Mouse (Mus musculus): ENCODE measurements around the gene Rtn4. TPM values are rescaled to one million over a fixed set of nuclear protein-coding genes. Genes with fewer than 3 reads are reported as not detected.

Gene Rtn4
- polyA plus RNA-seq, 1 experiment = 418 TPM

DNA sequence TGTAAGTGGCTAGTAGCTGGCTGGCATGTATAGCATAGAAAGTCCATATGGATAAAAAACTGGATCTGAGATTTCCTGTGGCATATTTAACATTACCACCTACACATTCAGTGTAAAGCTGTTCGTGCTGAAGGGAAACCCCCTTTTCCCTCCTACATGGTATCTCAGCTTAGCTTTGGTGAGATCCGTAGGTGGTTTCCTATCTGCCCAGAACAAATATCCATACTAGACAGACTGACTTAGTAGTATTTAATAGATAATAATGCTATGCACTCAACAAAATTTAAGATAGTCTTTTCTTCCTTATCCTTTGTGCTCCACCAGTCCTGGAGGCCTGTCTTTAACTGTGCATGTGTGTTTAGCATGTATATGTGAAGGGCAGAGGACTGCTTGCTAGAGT lies 19.4 kb upstream of the Rtn4 start:
- H3K27ac ChIP-seq (ENCODE audit: insufficient read depth, low read length) = no peak overlapping the region
- 91% methylated on average over 2 of the region's 2 CpGs for WGBS
- no peaks in the 10 kb centered on the region for H3K27me3 ChIP-seq (ENCODE audit: control insufficient read depth, insufficient read depth, low read length)
- H3K4me1 ChIP-seq (ENCODE audit: control insufficient read depth, insufficient read depth, low read length) = no peaks in the 10 kb centered on the region
- no peak for TF ChIP-seq CTCF (IDR thresholded peaks at IDR 0.05; ENCODE audit: borderline replicate concordance, insufficient read depth, low read depth, low read length)
- no peak for TF ChIP-seq POLR2A (IDR thresholded peaks at IDR 0.05; ENCODE audit: borderline replicate concordance, insufficient read depth, low read length)
- DNase-seq = no peak
- no peak overlapping the region for H3K4me3 ChIP-seq (replicated peaks; ENCODE audit: insufficient read depth, low read depth, low read length)

DNA sequence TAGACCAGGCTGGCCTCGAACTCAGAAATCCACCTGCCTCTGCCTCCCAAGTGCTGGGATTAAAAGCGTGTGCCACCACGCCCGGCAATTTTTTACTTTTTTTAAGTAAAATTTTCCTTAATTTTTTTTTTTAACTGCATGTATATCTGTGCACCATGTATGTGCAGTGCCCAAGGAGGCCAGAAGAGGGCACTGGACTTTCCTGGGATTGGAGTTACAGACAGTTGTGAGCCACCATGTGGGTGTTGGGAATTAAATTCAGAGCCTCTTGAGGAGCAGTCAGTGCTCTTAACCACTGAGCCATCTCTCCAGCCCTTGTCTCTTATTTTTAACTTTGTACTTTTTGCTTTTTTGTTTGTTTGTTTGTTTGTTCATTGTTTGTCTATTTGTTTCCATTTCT lies 16.0 kb upstream of the Rtn4 start:
- Histone ChIP-seq H3K4me1 (ENCODE audit: control insufficient read depth, insufficient read depth, low read length) (no peaks in the 10 kb centered on the region), H3K27me3 (ENCODE audit: control insufficient read depth, insufficient read depth, low read length) (no peaks in the 10 kb centered on the region), H3K27ac (ENCODE audit: insufficient read depth, low read length) (no peak overlapping the region), H3K4me3 (replicated peaks; ENCODE audit: insufficient read depth, low read depth, low read length) (no peak overlapping the region)
- no peak for DNase-seq
- WGBS = 96% methylated on average over 4 of the region's 4 CpGs
- TF ChIP-seq CTCF (IDR thresholded peaks at IDR 0.05; ENCODE audit: borderline replicate concordance, insufficient read depth, low read depth, low read length) = no peak
- no peak for TF ChIP-seq POLR2A (IDR thresholded peaks at IDR 0.05; ENCODE audit: borderline replicate concordance, insufficient read depth, low read length)

DNA sequence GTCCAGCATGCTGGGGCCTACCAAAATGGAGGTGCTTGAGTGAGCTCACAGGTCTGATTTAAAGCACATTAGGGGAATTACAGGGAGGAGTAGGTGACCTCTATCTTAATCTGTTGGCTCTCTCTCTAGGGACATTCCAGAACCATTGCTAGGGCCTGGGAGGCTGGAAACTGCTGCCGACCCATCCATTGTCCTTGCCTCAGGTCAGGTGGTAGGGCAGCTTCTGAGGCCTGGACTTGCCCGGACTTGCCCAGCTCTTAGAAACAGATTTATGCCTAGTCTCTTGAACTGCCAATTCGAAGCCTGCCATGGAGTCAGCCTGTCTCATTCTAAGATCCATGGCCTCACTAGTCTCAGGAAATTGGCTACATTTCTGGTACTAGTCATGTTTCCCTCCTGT lies 12.8 kb upstream of the Rtn4 start:
- WGBS = 85% methylated on average over 3 of the region's 3 CpGs

DNA sequence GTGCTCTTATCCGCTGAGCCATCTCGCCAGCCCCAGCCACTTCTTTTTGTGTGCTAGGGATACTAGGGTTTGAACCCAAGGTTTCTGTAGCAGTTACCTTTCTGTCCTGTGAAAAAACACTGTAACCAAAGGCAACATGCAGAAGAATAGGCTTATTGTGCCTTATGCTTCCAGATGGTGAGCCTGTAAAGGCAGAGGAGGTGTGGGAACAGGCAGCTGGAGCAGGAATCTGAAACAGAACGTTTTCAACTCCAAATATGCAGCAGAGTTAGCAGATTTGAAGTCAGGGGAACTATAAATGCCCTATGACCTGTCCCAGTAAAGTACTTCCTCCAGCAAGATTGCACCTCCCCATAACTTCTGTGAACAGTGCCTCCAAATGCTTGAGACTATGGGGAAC lies 12.0 kb upstream of the Rtn4 start:
- Histone ChIP-seq H3K27me3 (ENCODE audit: control insufficient read depth, insufficient read depth, low read length) (no peaks in the 10 kb centered on the region), H3K27ac (ENCODE audit: insufficient read depth, low read length) (no peak overlapping the region), H3K4me3 (replicated peaks; ENCODE audit: insufficient read depth, low read depth, low read length) (no peak overlapping the region), H3K4me1 (ENCODE audit: control insufficient read depth, insufficient read depth, low read length) (no peaks in the 10 kb centered on the region)
- TF ChIP-seq CTCF (IDR thresholded peaks at IDR 0.05; ENCODE audit: borderline replicate concordance, insufficient read depth, low read depth, low read length) (no peak), POLR2A (IDR thresholded peaks at IDR 0.05; ENCODE audit: borderline replicate concordance, insufficient read depth, low read length) (no peak)
- DNase-seq = no peak
- WGBS = 80% methylated on average over 3 of the region's 3 CpGs

More for the DNA sequence above, 12.8 kb upstream of the Rtn4 start:
- no peaks in the 10 kb centered on the region for H3K4me1 ChIP-seq (ENCODE audit: control insufficient read depth, insufficient read depth, low read length)
- no peak for DNase-seq
- no peak overlapping the region for H3K27ac ChIP-seq (ENCODE audit: insufficient read depth, low read length)
- TF ChIP-seq POLR2A (IDR thresholded peaks at IDR 0.05; ENCODE audit: borderline replicate concordance, insufficient read depth, low read length) (no peak), CTCF (IDR thresholded peaks at IDR 0.05; ENCODE audit: borderline replicate concordance, insufficient read depth, low read depth, low read length) (no peak)
- no peaks in the 10 kb centered on the region for H3K27me3 ChIP-seq (ENCODE audit: control insufficient read depth, insufficient read depth, low read length)
- no peak overlapping the region for H3K4me3 ChIP-seq (replicated peaks; ENCODE audit: insufficient read depth, low read depth, low read length)

DNA sequence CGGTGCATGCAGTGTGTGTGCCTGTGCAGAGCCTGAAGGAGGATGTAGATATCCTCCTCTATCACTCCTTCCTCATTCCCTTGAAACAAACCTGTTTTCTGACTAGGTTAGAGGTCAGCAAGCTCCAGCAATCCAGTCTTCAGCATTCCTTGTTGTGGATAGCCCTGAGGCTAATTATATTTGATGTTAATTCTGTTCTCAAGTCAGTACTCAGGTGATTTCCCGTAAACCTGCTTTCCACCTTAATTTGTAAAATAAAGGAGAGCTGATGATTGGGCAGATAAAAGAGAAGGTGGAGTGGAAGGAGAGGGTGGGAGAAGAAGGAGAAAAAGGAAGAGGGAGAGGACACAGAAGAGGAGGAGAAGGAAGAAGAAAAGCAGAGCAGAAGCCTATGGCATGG lies 8.5 kb upstream of the Rtn4 start:
- Histone ChIP-seq H3K27ac (ENCODE audit: insufficient read depth, low read length) (no peak overlapping the region), H3K4me1 (ENCODE audit: control insufficient read depth, insufficient read depth, low read length) (no peaks in the 10 kb centered on the region), H3K4me3 (replicated peaks; ENCODE audit: insufficient read depth, low read depth, low read length) (no peak overlapping the region), H3K27me3 (ENCODE audit: control insufficient read depth, insufficient read depth, low read length) (no peaks in the 10 kb centered on the region)
- 87% methylated on average over 2 of the region's 2 CpGs for WGBS
- no peak for DNase-seq
- TF ChIP-seq POLR2A (IDR thresholded peaks at IDR 0.05; ENCODE audit: borderline replicate concordance, insufficient read depth, low read length) (no peak), CTCF (IDR thresholded peaks at IDR 0.05; ENCODE audit: borderline replicate concordance, insufficient read depth, low read depth, low read length) (no peak)

DNA sequence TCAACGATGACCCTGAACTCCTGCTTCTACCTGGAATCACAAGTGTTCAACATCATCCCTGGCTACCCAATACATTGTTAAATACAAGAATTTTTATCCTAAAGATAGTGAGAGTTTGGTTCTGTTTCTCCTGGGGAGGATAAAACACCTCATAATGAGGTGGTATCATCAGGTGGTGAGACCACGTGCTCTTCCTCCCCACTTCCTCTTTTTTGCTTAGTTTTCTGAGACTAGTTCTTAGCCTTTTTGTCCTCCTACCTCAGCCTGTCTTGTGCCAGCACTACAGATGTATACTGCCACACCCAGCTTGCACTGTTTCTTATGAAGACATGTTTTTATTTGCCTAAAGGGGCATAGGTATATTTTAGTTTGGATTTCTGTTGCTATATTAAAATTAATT lies 6.6 kb upstream of the Rtn4 start:
- Histone ChIP-seq H3K4me1 (ENCODE audit: control insufficient read depth, insufficient read depth, low read length) (no peaks in the 10 kb centered on the region), H3K27ac (ENCODE audit: insufficient read depth, low read length) (no peak overlapping the region), H3K4me3 (replicated peaks; ENCODE audit: insufficient read depth, low read depth, low read length) (no peak overlapping the region), H3K27me3 (ENCODE audit: control insufficient read depth, insufficient read depth, low read length) (no peaks in the 10 kb centered on the region)
- WGBS = 89% methylated on average over 2 of the region's 2 CpGs
- DNase-seq = no peak
- no peak for TF ChIP-seq POLR2A (IDR thresholded peaks at IDR 0.05; ENCODE audit: borderline replicate concordance, insufficient read depth, low read length)
- TF ChIP-seq CTCF (IDR thresholded peaks at IDR 0.05; ENCODE audit: borderline replicate concordance, insufficient read depth, low read depth, low read length) = no peak

DNA sequence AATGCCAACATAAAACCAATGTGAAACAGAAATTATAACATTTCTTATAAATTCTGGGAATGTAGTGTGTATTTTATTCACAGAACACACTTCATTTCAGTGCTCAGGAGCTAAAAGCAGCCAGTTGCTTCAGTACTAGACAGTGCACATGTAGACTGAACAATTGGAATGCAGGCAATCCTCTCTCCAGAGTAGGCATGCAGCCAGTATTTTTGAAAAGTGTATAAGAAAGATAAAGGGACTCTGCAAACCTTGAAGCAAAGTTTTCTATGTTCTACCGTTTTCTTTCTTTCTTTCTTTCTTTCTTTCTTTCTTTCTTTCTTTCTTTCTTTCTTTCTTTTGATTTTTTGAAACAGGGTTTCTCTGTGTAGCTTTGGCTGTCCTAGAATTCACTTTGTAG lies 1.2 kb upstream of the Rtn4 start:
- H3K4me1 ChIP-seq (ENCODE audit: control insufficient read depth, insufficient read depth, low read length) = no peaks in the 10 kb centered on the region
- DNase-seq = no peak
- no peaks in the 10 kb centered on the region for H3K27me3 ChIP-seq (ENCODE audit: control insufficient read depth, insufficient read depth, low read length)
- no peak for TF ChIP-seq CTCF (IDR thresholded peaks at IDR 0.05; ENCODE audit: borderline replicate concordance, insufficient read depth, low read depth, low read length)
- TF ChIP-seq POLR2A (IDR thresholded peaks at IDR 0.05; ENCODE audit: borderline replicate concordance, insufficient read depth, low read length) = no peak
- H3K27ac ChIP-seq (ENCODE audit: insufficient read depth, low read length) = no peak overlapping the region
- H3K4me3 ChIP-seq (replicated peaks; ENCODE audit: insufficient read depth, low read depth, low read length) = no peak overlapping the region
- WGBS = 91% methylated on average over 1 of the region's 1 CpGs

DNA sequence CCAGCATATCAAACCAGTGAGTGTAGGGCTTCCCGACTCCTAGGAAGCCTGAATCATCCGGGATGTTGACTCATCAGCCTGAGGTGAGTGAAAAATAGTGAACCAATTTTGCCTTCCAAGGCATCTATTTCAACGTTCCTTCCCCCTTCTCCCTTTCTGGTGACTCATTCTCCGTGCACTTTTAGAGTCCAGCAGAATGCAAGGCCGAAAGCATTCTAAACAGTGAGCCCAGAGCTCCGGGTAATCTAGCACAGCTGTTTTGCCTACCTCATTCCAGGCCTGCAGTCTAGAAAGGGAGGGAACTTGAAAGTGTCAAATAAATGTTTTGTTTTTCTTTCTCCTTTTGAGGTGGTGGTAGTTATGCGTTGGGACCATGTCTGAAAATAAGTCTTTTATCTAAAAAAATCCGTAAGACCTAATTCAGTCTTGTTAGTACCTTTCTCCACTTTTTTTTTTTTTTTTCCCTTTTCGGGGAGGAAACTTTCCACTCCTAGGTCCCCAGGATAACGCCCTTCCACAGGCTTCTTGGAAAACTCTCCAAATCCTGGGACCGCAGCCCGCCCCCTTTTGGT lies 550 bp upstream of the Rtn4 start:
- peak in 1 of 2 experiments; percentile 31 for DNase-seq
- H3K4me3 ChIP-seq (replicated peaks; ENCODE audit: insufficient read depth, low read depth, low read length) = no peak overlapping the region
- WGBS = 29% methylated on average over 12 of the region's 12 CpGs
- 0 out of 2 replicates have a peak overlapping the region, but pooled peaks have one; percentile 41 for H3K27ac ChIP-seq (ENCODE audit: insufficient read depth, low read length)
- H3K27me3 ChIP-seq (ENCODE audit: control insufficient read depth, insufficient read depth, low read length) = no peaks in the 10 kb centered on the region
- TF ChIP-seq CTCF (IDR thresholded peaks at IDR 0.05; ENCODE audit: borderline replicate concordance, insufficient read depth, low read depth, low read length) (no peak), POLR2A (IDR thresholded peaks at IDR 0.05; ENCODE audit: borderline replicate concordance, insufficient read depth, low read length) (no peak)
- H3K4me1 ChIP-seq (ENCODE audit: control insufficient read depth, insufficient read depth, low read length) = no peaks in the 10 kb centered on the region
